Mouse (Mus musculus) spleen, adult 2 months (tissue): ENCODE measurements around the gene Fam208b.

Source experiments
- CTCF ChIP-seq: fragments of 200-500 bp; IDR thresholded peaks from 2 replicates; pipeline ENCODE4 v1.5.1; 2011; ENCODE audit warnings: mild to moderate bottlenecking, inconsistent platforms; ENCODE audit not compliant: insufficient read depth, insufficient read length, insufficient replicate concordance; ENCODE audit errors: extremely low read depth
- POLR2A ChIP-seq: fragments of 200-500 bp; IDR thresholded peaks from 2 replicates; pipeline ENCODE4 v1.6.1; 2011; ENCODE audit warnings: low read depth, low read length, inconsistent platforms

- TF ChIP-seq POLR2A (peak; percentile 25), CTCF (no peak)
Measured at GRCm38 (mm10) chr13:3610795-3611438, at the start of gene Fam208b.
